Mouse (Mus musculus) frontal cortex, postnatal 14 days (tissue): ENCODE measurements around the gene Tgfbr3.

Source experiments
- DNase-seq, 2 experiments: peaks; one replicate each; pipeline ENCODE4 v3.0.0; 2022; ENCODE audit warnings: low spot score in 2 of 2

Gene Tgfbr3

GRCm38 (mm10) chr5:107110880-107111520, 178.4 kb downstream of the Tgfbr3 start:
- no peak for DNase-seq

- DNase-seq = no peak
Measured at GRCm38 (mm10) chr5:107110089-107110879, 179.1 kb downstream of the Tgfbr3 start.

GRCm38 (mm10) chr5:107109416-107109815, 180.0 kb downstream of the Tgfbr3 start:
- no peak for DNase-seq

GRCm38 (mm10) chr5:107106793-107107192, 182.6 kb downstream of the Tgfbr3 start:
- DNase-seq = no peak

GRCm38 (mm10) chr5:107106139-107106538, 183.3 kb downstream of the Tgfbr3 start:
- DNase-seq = no peak

GRCm38 (mm10) chr5:107103591-107103990, 185.8 kb downstream of the Tgfbr3 start:
- DNase-seq = no peak

- no peak for DNase-seq
Measured at GRCm38 (mm10) chr5:107102916-107103315, 186.5 kb downstream of the Tgfbr3 start.

GRCm38 (mm10) chr5:107101684-107102083, 187.7 kb downstream of the Tgfbr3 start:
- no peak for DNase-seq

- DNase-seq = no peak
Measured at GRCm38 (mm10) chr5:107101135-107101534, 188.3 kb downstream of the Tgfbr3 start.

- no peak for DNase-seq
Measured at GRCm38 (mm10) chr5:107099634-107100033, 189.8 kb downstream of the Tgfbr3 start.

GRCm38 (mm10) chr5:107099076-107099475, 190.4 kb downstream of the Tgfbr3 start:
- DNase-seq = no peak

GRCm38 (mm10) chr5:107098007-107098406, 191.4 kb downstream of the Tgfbr3 start:
- DNase-seq = no peak

GRCm38 (mm10) chr5:107097314-107097713, 192.1 kb downstream of the Tgfbr3 start:
- DNase-seq = no peak

- DNase-seq = no peak
Measured at GRCm38 (mm10) chr5:107094233-107094632, 195.2 kb downstream of the Tgfbr3 start.

GRCm38 (mm10) chr5:107093253-107093652, 196.2 kb downstream of the Tgfbr3 start:
- no peak for DNase-seq

GRCm38 (mm10) chr5:107092137-107092536, 197.3 kb downstream of the Tgfbr3 start:
- no peak for DNase-seq

GRCm38 (mm10) chr5:107089966-107090365, 199.5 kb downstream of the Tgfbr3 start:
- no peak for DNase-seq

- DNase-seq = peak; percentile 35 to 62
Measured at GRCm38 (mm10) chr5:107087829-107088808, 201.3 kb downstream of the Tgfbr3 start.

- DNase-seq = no peak
Measured at GRCm38 (mm10) chr5:107087291-107087690, 202.1 kb downstream of the Tgfbr3 start.

- no peak for DNase-seq
Measured at GRCm38 (mm10) chr5:107086166-107086565, 203.3 kb downstream of the Tgfbr3 start.

GRCm38 (mm10) chr5:107084431-107084830, 205.0 kb downstream of the Tgfbr3 start:
- no peak for DNase-seq

GRCm38 (mm10) chr5:107082011-107082410, 207.4 kb downstream of the Tgfbr3 start:
- no peak for DNase-seq
